Mouse (Mus musculus): Measurements from ENCODE around the gene Evx1. TPM values are rescaled to one million over a fixed set of nuclear protein-coding genes. Genes with fewer than 3 reads are reported as not detected.
"Not testable (repeated sequence)": the region's sequence is repeated elsewhere in the genome, so short reads cannot be mapped to it uniquely, and the experiment has no call there.

Gene Evx1
- total RNA-seq, 2 experiments from 2014 or later = not detected

DNA sequence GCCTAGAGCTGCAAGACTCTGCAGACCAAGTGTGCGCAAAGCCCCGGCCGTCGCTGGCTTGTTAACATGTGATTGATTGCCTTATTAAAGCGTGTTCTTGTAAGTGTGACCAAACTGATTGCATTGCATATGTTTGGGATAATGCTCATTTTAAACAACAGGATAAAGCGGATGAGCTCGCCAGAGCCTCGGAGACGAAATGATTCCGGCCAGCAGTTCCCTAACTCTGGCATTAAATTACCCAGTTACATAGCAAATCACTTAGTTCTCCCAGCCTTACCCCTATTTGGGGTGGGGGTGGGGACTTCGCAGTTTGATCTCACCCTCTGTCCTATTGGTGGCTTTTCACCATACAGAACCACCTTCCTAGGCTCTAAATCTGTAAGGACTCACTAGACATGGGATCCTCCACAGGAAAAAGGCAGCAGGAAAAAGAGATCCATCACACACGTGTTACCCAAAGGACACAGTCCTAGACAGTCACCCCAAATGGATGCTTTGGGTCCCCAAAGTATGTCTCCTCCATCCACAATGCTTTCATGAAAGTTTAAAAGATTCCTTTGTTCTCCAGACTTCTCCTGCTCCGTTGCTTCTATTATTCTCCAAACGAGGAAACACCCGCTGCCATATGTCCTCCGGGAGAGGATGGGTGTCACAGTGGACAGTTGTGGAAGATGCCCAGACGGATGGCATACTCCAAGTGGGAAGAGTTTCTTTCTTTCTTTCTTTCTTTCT, 6.8 kb downstream of the Evx1 start:
- DNase-seq = no peak
- intact Hi-C loops (cut with DNase I) = no loop called here

DNA sequence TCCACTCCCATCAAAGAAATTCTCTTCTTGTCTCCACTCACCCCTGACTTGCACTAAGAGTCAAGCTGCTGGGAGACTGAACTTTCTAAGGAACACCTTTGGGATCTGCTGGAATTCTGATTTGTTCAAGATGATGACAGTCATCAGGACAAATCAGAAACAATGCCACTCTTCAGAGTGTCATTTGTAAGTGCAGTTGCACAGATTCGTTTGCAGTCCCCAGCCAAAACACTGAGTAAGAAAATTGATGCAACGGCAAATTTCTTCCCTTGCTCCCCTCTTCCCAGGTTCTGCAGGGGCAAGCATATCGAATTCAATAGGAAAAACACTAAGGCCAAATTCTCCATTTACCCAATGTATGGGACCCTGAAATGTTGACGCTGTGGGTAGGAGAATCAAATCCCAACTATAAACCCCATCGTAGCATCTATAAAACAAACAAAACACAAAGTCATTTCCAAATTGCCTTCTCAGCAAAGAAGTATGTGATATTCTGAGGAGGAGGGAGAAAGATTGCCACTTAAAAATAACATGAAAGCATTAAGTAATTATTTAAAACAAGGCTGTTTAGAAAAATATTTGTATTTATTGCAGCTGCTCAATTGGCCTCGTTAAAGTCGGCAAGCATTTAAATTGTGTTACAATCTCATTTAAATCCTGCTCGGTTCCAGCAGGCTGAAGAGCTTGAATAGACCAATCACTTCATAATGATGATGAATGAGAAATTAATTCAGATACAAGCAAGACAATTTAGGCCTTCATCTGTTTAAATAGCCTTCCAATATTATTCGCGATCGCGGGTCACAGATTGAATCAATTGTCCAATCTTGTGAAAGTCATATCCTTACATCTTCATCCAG, 7.9 kb downstream of the Evx1 start:
- intact Hi-C loops (cut with DNase I) = no loop called here
- no peak for DNase-seq

DNA sequence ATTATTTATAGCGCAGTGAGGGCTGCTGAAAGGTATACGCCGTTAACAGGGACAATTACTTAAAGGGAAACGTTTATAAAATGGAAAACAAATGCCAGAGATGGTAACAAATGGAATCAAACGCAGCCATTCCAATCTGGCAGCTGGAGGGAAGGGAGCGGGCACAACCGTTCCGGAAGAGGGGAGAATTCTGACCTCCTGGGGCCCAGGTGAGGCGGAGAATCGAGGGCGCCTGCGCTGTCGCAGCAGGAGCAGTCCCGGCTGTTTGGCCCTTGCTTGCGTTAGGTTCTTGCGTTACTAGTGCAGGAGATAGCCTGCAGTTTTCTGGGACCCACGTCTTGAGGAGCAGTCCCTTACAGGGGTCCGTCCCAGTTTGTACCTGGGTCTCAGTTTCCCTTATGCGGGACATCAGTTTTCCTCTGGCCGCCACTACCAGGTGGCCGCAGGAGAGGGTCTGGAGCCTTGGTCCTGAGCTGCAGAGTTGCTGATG, 8.6 kb downstream of the Evx1 start:
- DNase-seq = no peak
- intact Hi-C loops (cut with DNase I) = no loop called here

DNA sequence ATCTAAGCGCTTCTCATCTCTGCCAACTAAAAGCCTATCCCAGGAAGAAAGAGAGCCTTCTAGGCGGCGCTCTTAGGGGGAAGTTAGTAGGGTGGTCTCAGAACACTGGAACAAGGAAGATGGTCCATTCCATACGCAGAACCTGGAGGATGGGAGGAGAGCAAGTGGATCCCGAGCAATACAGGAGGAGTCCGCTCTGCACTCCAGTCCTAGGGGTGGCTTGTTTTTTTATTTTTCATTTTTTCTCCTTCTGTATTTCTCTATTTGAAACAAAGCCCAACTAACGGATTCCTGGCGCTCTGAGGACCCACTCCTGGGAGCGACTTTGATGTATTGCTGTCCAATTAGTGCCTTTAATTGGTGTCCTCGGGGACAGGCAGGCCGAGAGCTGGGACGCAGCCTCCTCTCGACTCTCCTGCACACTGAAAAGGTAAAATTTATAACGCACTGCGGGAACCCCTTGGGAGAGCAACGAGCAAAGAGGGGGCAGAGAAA, 9.5 kb downstream of the Evx1 start:
- intact Hi-C loops (cut with DNase I) = no loop called here
- no peak for DNase-seq

DNA sequence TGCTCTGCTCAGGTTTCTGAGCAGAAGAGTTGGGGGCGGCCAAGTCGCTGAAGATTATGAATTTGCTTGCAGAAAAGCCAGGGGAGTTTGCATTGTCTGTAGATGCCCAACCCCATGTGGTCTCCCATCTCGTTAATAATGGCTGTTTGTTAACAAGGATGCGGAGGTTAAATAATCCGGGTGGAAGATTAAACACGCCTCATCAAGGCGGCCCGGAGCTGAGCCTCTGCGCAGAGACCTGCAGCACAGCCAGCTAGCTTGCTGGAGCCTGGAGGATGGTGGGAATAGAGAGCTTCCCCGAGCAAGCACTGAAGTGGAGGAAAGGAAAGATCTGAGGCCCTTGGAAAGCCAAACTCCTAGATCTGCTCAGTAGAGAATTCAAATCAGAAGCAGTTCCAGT, 10.0 kb downstream of the Evx1 start:
- no peak for DNase-seq
- intact Hi-C loops (cut with DNase I) = no loop called here

DNA sequence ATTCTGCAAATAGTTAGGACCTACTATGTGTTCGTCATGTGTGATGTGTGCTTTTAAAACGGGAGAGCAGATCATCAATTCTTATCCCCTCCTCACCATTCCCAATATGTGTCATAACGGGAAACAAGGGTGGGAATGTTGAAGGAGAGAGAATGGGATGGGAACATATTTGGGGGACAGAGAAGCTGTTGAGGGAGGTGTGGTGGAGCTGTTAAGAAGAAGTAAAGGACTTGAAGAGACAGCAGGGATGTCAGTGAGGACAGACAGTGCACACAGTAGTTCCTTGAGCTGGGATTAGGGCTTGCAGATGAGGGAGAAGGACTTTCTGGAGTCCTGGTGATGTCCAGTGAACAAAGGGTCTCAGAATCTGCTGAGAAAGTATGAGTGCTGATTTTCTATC, 10.8 kb downstream of the Evx1 start:
- intact Hi-C loops (cut with DNase I) = no loop called here
- no peak for DNase-seq

DNA sequence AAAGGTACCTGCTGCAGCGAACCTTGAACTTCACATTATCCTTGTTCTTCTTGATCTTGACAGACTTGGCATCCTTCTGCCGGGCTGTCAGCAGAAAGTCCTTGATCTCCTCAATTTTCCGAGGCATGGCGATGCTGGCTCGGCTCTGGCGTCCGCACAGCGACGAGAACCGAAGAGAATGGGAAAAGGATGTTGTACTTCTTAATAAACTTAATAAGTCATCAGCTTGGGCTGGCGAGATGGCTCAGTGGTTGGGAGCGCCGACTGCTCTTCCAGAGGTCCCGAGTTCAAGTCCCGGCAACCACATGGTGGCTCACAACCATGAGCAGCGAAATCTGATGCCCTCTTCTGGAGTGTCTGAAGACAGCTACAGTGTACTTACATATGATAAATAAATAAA, 33.5 kb downstream of the Evx1 start:
- intact Hi-C loops (cut with DNase I); DNase-seq: not testable (repeated sequence)

DNA sequence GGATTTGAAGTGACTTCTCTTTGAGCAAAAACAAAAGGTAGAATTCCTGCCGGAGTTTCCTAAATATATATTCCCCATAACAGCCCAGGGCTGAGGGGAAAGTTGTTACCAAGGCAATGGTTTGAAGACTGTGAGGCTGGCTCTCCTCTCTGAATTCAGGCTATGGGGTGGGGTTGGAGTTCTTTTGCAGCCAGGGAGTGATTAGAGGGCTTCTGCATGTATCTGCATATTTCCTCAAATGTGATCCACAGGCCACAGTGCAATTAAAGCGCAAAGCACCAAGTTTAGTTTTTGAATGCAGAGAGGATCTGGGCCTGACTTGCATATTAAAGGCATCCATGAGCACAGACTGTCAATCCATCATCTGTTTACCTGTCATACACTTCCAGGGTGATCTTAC, 52.7 kb downstream of the Evx1 start:
- DNase-seq = no peak
- intact Hi-C loops (cut with DNase I) = no loop called here

DNA sequence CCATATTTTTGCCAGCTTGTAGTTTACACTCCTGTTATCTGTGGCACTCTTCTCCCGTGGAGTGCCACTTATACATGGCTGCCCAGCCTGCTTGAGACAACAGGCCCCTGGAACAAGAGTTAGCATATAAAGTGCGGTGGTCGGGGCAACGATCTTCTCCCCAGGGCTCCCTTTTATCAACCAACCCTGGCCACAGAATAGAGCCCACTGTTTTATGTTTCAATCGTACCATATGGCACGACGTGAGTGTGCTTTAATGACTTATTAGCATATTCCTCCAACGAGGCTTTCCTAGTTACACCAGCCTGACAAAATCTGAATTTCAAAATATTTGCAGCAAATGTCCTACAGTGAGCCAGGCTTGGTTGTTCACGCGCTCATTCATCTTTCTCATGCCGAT, 53.2 kb downstream of the Evx1 start:
- intact Hi-C loops (cut with DNase I) = no loop called here

DNA sequence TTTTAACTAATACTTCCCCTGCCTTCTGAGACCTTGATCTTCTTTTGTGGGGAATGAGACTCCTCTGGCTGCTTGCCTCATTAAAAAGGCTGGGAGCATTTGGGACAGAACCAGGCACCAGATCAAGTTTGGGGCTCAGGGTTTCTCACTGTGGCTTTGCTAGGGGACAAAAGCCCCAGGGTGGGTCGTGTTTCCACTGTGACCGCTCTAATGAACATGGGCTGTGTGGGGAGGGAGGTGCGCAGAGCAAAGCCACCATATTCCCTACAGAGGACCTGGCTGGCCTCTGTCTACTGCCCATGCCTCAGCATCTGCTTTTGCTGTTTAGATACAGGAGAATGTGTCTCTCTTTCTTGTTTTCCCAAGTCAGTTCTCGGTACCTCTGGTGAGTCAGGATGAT, 53.8 kb downstream of the Evx1 start:
- no peak for DNase-seq
- intact Hi-C loops (cut with DNase I) = no loop called here

More for the DNA sequence above, 53.2 kb downstream of the Evx1 start:
- no peak for DNase-seq

Other genes with a start within 250 kb of the Evx1 start
- under 1 TPM; 0.15 to 0.22 TPM for gene Hoxa1, start 155.2 kb upstream of the Evx1 start, total RNA-seq (2021)
- under 1 TPM; 0.24 to 0.76 TPM for gene Hoxa2, start 148.7 kb upstream of the Evx1 start, total RNA-seq (2021)
- gene 5730596B20Rik, start 136.0 kb upstream of the Evx1 start, total RNA-seq (2021) = under 1 TPM; 0.17 to 0.20 TPM
- gene Hoxa4, start 121.7 kb upstream of the Evx1 start, total RNA-seq (2021) = under 1 TPM; 0.44 to 0.62 TPM
- gene Hoxa5, start 108.9 kb upstream of the Evx1 start, total RNA-seq (2021) = 1 to 10 TPM; 1.4 to 2.1 TPM
- gene Hoxa6, start 104.8 kb upstream of the Evx1 start, total RNA-seq (2021) = not detected
- 1 to 10 TPM; 1.2 TPM for gene Hoxa3, start 100.2 kb upstream of the Evx1 start, total RNA-seq (2021)
- gene Gm28308, start 100.2 kb upstream of the Evx1 start, total RNA-seq (2021) = not detected
- under 1 TPM; 0.17 to 0.29 TPM for gene Hoxa7, start 91.6 kb upstream of the Evx1 start, total RNA-seq (2021)
- gene Hoxa9, start 82.4 kb upstream of the Evx1 start, total RNA-seq (2021) = not detected
- gene Hoxa10, start 72.6 kb upstream of the Evx1 start, total RNA-seq (2021) = not detected
- not detected for gene Hoxa11, start 67.7 kb upstream of the Evx1 start, total RNA-seq (2021)
- not detected for gene Hoxa13, start 52.6 kb upstream of the Evx1 start, total RNA-seq (2021)

All from heart, postnatal 14 days (tissue).